Mouse (Mus musculus): ENCODE data around the gene Tpm4.
A peak's percentile ranks its signal among the peaks of the same experiment; 100 is the strongest.

Gene Tpm4

DNA sequence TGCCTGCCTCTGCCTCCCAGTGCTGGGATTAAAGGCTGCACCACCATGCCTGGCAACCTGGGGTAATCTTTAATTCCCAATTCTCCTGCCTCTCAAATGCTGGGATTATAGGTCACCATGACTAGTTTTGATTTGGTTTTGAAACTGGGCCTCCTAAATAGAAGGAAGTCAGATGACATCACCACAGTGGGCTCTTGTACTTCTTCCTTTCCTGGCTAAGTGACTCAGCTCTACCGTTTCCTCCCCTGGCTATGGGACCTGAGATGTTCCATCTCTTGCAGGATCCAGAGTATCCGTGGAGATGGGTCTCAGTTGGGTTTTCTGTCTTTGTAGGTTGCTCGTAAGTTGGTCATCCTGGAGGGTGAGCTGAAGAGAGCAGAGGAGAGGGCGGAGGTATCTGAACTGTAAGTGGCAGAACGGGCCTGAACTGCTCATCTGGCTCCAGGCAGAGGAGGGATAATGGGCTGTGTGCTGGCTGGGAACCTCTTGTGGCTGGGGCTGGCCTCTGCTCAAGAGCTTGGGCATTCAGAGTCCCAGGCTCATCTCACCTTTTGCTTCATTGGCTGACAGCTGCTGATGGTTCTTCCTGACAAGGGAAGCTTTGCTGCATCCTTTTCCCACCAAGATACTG lies 9.7 kb downstream of the Tpm4 start:
- DNase-seq = no peak

DNA sequence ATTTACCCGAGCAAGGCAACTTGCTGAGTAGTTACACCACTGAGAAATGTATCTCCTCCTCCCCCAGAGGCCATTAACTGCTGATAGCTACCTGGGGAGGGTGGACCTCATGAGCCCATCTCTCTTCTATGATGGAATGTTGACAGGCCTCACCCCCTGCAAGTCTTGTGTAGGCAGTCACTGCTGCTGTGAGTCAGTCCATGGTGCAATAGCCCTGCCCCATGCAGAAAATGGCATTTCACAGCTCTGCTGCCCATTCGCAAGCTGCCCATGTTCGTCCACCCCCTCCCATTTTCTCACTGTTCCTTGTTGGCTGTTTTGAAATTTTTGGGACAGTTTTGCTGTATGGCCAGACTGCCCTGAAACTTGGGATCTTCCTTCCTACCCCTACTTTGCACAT lies 10.7 kb downstream of the Tpm4 start:
- no peak for DNase-seq

- DNase-seq = no peak
Measured at GRCm38 (mm10) chr8:72146056-72146455, 11.3 kb downstream of the Tpm4 start.

DNA sequence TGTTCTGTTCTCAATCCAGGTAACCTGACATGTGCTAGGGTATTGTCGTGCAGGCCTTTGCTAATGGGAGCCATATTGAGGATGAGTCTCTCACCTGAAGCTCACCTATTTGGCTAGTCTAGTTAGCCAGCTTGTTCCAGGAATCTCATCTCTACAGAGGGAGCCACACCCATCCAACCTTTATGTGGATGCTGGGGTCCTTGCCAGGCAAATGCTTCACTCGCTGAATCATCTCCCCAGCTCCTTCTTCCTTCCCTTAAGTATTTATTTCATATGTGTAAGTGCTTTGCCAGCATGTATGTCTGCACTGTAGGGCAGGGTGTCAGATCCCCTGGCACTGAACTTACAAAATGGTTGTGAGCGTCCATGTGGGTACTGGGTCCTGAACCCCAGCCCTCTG lies 11.8 kb downstream of the Tpm4 start:
- DNase-seq = no peak

DNA sequence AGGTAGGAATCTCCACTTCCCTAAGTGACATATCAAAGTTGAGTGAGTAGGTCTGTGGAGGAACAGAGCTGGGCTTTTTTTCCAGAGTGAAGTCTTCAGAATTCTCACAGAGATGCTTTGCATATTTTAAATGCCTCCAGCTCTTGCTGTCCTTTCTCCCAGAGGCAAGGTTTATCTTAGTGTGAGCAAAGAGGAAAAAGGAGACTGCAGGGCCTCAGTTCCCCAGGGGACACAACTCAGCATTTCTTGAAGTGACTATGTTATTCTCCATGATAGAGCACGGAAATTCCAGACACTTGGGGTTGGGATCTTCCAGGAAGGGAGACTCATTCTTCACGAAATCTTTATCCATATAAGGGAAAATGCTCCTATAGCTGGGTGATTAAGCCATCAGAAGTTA lies 12.5 kb downstream of the Tpm4 start:
- no peak for DNase-seq

DNA sequence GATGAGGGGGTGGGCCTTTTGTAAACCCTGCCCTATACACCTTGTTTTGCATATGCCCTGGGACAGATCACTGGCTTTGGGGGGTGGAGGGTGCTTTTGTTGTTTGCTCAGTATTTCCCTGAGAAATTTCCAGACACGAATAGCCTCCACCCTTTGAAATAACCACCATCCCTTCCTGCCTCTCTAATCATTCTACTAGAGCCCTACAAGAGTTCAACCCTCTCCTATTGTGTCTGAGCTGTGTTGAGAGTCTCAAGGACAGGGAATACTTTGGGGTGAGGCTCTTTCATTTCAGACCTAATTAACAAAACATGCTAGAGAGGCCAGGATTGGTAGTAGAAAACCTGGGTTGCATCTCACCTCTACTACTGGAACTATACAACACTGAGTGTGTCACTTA lies 14.3 kb downstream of the Tpm4 start:
- no peak for DNase-seq

GRCm38 (mm10) chr8:72151418-72152078 lies 16.8 kb downstream of the Tpm4 start:
- no peak for DNase-seq

- no peak for DNase-seq
Measured at GRCm38 (mm10) chr8:72153382-72153781, 18.6 kb downstream of the Tpm4 start.

DNA sequence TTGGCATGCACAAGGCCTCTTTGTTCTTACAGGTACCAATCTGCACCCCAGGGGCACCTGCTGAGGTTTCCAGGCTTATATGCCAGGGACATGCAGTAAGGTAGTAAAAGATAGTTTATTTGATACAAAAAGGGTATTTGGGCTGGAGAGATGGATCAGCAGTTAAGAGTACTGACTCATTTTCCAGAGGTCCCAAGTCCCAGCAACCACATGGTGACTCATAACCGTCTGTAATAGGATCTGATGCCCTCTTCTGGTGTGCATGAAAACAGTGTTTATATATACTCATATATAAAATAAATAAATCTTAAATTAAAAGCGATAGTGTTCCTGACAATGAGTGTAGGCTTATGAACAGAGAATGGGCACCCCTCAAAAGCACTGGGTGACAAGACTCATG lies 23.3 kb downstream of the Tpm4 start:
- no peak for DNase-seq

DNA sequence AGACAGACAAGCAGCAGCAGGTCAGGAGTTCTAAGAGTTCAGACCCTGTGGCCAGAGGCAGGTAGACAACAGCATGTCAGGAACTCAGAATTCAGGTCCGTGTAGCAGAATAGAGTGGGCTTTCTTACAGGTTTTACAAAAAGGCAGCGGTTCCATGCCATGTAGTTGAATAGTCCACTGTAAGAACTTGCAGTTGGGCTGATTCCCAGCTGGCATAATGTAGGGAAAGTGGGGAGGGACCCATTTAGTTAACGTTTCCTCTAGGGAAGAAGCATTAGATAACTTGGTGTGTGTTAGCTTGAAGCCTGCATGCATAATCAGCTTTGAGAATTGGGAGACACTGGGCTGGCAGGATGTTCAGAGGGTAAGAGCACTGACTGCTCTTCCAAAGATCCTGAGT lies 24.0 kb downstream of the Tpm4 start:
- no peak for DNase-seq

DNA sequence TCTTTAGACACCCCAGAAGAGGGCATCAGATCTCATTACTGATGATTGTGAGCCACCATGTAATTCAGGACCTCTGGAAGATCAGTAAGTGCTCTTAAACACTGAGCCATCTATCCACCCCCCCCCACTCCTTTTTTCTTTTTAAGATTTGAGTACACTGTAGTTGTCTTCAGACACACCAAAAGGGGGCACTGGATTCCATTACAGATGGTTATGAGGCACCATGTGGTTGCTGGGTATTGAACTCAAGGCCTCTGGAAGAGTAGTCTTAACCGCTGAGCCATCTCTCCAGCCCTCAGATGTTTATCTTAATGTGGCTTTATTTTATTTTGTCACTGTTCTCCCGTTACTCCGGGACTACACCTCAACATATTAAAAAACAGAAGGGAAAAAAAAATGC lies 25.2 kb downstream of the Tpm4 start:
- peak; percentile 54 for DNase-seq

- DNase-seq = peak; percentile 100
Measured at GRCm38 (mm10) chr8:72160707-72161697, 26.2 kb downstream of the Tpm4 start, which contains the start of gene Rab8a. TSS of gene Rab8a (plus strand) at chr8:72161200.

- DNase-seq = no peak
Measured at GRCm38 (mm10) chr8:72162821-72163220, 28.0 kb downstream of the Tpm4 start.

- no peak for DNase-seq
Measured at GRCm38 (mm10) chr8:72169098-72169668, 34.4 kb downstream of the Tpm4 start.

DNA sequence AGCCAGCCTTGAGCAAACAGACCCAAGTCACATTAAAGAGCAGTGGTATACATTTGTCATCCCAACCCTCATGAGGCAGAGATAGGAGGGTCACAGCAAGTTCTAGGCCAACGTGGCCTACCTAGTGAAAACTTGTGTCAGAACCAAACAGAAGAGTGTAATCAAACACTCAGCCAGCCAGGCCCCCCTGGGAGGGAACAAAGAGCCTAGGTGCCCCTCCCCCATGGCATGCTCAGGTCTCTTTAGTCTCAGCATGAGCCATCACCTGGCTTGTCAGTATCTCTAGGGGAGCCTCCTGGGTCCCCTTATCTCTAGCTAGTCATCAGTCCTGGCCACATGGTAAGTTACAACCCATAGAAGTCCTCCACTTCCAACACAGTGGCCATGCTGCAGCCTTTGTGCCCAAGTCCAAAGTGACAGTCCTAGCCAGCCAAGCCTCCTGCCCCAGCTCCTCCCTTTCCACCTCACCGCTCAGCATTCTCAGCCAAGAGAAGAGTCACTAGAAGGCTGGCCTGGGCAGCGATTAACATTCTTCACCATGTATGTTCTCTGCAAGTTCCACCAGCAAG lies 35.0 kb downstream of the Tpm4 start:
- no peak for DNase-seq

DNA sequence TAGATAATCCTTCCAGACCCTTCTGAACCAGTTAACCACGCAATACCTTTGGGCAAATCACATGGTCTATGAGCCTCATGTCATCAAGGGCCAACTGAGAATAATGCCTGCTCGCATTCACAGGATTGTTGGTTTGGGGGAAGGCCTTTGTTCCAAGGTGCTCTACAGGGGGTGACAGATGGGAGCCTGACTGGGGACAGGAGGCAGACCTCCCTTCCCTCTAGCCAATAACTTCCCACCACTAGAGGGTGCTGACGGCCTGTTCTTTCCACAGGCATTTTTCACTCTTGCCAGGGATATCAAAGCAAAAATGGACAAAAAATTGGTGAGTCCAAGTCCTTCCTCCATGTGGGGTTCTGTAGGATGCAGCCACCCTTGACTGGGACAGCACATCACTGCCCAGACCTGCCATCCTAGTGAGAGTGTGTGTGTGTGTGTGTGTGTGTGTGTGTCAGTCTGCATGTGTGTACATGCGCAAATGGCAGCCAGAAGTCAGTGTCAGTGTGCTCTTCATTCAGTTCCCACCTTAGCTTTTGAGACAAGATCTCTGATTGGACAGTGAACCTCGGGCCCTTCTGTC lies 42.7 kb downstream of the Tpm4 start:
- peak; percentile 76 for DNase-seq

- no peak for DNase-seq
Measured at GRCm38 (mm10) chr8:72183554-72184202, 48.9 kb downstream of the Tpm4 start.

DNA sequence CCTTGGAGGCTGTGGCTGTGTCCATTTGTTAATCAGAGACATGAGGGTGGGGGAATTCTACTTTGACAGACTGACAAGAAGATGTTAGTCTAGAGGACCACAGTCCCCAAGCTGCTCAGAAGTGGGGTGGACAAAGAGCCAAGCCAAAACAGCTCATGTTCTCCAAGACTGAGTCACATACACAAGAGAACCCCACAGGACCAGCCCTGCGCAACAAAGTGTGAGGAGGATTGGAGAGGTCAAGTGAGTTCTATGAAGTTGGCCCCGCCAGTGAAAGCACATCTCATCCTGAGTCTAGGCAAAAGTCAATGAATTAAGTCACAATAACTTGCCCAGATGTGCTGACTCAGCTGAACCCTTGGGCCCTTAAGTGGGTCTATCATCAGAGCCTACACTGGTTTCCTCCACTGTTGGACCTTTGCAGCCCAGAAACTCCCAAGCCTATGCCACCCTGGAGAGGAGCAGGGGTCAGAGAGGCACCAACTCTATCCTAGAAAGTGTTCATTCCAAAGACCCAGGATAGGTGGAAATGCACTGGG lies 53.1 kb downstream of the Tpm4 start:
- DNase-seq = no peak

DNA sequence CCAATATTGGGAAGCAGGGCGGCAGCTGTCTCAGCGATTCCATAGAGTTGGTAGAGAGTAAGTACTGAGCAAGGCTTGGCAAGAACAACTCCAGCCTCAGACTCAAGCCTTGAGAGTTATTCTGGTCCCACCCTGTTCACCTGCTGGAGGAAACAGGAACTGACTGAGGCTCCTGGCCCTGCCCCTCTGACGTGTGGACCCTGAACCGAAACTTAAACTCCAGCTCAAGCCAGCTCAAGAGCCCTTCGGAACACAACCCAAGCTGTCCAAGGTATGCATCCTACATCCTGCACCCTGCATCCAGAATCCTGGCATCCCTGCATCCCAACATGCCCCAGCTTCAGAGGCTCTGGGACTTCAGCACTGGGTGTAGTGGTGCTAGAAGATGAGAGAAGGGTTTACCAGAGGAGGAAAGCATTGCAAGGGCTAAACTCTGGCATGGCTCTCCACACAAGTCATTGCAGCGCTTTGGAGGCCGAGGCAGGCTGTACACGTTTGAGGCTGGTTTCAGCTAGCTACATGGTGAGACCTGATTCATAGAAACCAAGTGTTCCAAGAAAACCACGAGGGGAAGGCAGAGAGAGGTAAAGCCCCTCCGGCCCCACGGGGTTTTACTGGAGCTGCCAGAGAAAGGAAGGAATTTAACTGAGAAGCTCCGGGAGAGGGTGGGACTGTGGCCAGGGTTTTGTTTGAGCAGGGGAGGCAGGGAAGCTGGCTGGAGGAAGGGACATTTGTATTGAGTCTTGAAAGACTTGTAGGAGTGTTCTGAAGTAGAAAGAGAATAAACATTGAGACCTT lies 54.8 kb downstream of the Tpm4 start, which contains the start of gene Hsh2d:
Gene Hsh2d, plus strand, starts transcription at position 222 of the 798 bp plus-strand sequence.
- no peak for DNase-seq

GRCm38 (mm10) chr8:72190215-72190539 lies 55.4 kb downstream of the Tpm4 start:
- no peak for DNase-seq

DNA sequence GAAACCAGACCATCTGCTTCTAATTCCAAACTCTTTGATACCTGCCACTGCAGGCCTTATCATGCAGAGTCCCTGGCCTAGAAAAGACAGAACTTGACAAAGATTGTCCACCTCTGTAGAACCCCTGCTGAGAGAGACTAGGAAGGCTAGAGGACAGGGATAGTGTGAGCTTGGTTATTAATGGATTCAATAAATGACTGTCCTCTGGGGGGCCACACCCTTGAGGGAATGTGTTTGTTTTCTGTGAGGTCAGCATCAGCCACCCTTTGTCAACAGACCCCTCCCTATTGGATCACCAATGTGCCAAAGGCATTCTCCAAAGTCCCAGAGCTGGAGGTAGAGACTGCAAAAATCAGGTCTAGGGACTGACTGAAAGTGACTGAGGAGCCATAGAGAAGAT lies 57.3 kb downstream of the Tpm4 start:
- no peak for DNase-seq
